Mouse (Mus musculus) heart, postnatal 14 days (tissue): ENCODE results near the gene Foxb1. TPM values are rescaled to one million over a fixed set of nuclear protein-coding genes. Genes with fewer than 3 reads are reported as not detected.

ENCODE experiments used
- DNase-seq, 2 experiments: peaks; one replicate each; pipeline ENCODE4 v3.0.0; 2021 to 2022
- intact Hi-C: fragments of 180-260 bp; cut with DNase I; formaldehyde crosslinking; loops from one replicate; pipeline ENCODE4 v1.15.1; 2025
- long read RNA-seq, 2 experiments: library from polyadenylated mRNA; stranded (forward); transcript quantifications; one replicate each; pipeline ENCODE4 v2.0.0; 2021
- total RNA-seq, 2 experiments: library from RNA; stranded (reverse); gene quantifications; 2 replicates each; pipeline ENCODE4 v1.2.3; 2021

Foxb1 gene
- under 1 TPM in 1 of 2 experiments, not detected in 1; 0.07 TPM for total RNA-seq
- long read RNA-seq, experiment 1: 0 reads
- long read RNA-seq, experiment 2: 0 reads

GRCm38 (mm10) chr9:69760371-69761301 lies at the start of gene Foxb1:
Gene Foxb1 (minus strand): TSS chr9:69760940.
- DNase-seq: no peak
- intact Hi-C loops: no loop called here

GRCm38 (mm10) chr9:69790562-69790961 lies 29.8 kb upstream of the Foxb1 start:
- peak in 1 of 2 experiments; percentile 9 for DNase-seq
- intact Hi-C loops: no loop called here

- DNase-seq: no peak
- intact Hi-C loops: no loop called here
Measured at GRCm38 (mm10) chr9:69779996-69780395, 19.3 kb upstream of the Foxb1 start.

GRCm38 (mm10) chr9:69769949-69770585 lies 9.3 kb upstream of the Foxb1 start:
- no peak for DNase-seq
- intact Hi-C loops: no loop called here

GRCm38 (mm10) chr9:69769091-69769948 lies 8.6 kb upstream of the Foxb1 start:
- intact Hi-C loops: no loop called here
- DNase-seq: no peak

- intact Hi-C loops: no loop called here
- no peak for DNase-seq
Measured at GRCm38 (mm10) chr9:69768136-69768875, 7.6 kb upstream of the Foxb1 start.

- DNase-seq: no peak
- intact Hi-C loops: no loop called here
Measured at GRCm38 (mm10) chr9:69767421-69767820, 6.7 kb upstream of the Foxb1 start.

GRCm38 (mm10) chr9:69766936-69767335 lies 6.2 kb upstream of the Foxb1 start:
- intact Hi-C loops: no loop called here
- no peak for DNase-seq

- intact Hi-C loops: no loop called here
- no peak for DNase-seq
Measured at GRCm38 (mm10) chr9:69766301-69766700, 5.6 kb upstream of the Foxb1 start.

GRCm38 (mm10) chr9:69765483-69766050 lies 4.8 kb upstream of the Foxb1 start:
- intact Hi-C loops: no loop called here

GRCm38 (mm10) chr9:69764586-69765482 lies 4.1 kb upstream of the Foxb1 start:
- DNase-seq: no peak
- intact Hi-C loops: no loop called here

More at GRCm38 (mm10) chr9:69765483-69766050, 4.8 kb upstream of the Foxb1 start:
- no peak for DNase-seq

- intact Hi-C loops: no loop called here
- no peak for DNase-seq
Measured at GRCm38 (mm10) chr9:69763681-69764585, 3.2 kb upstream of the Foxb1 start.

GRCm38 (mm10) chr9:69762703-69763102 lies 2.0 kb upstream of the Foxb1 start:
- DNase-seq: no peak
- intact Hi-C loops: no loop called here

GRCm38 (mm10) chr9:69762221-69762620 lies 1.5 kb upstream of the Foxb1 start:
- DNase-seq: no peak
- intact Hi-C loops: no loop called here

- no peak for DNase-seq
- intact Hi-C loops: no loop called here
Measured at GRCm38 (mm10) chr9:69761569-69761968, 829 bp upstream of the Foxb1 start.

- no peak for DNase-seq
- intact Hi-C loops: no loop called here
Measured at GRCm38 (mm10) chr9:69759721-69760221, 969 bp downstream of the Foxb1 start.

- no peak for DNase-seq
- intact Hi-C loops: no loop called here
Measured at GRCm38 (mm10) chr9:69758946-69759615, 1.7 kb downstream of the Foxb1 start.
